Mouse (Mus musculus) ES-E14 (cell line): ENCODE data around the gene Necab2. TPM values are rescaled to one million over a fixed set of nuclear protein-coding genes. Genes with fewer than 3 reads are reported as not detected.
A peak's percentile ranks its signal among the peaks of the same experiment; 100 is the strongest.

ENCODE experiments used
- DNase-seq: peaks from one replicate; pipeline ENCODE4 v3.0.0-alpha.2; 2013; ENCODE audit warnings: low read depth, low spot score
- H3K27ac ChIP-seq: 2 replicates; pipeline ENCODE4 v1.5.1; 2012; ENCODE audit warnings: low read depth, mild to moderate bottlenecking, low read length, moderate library complexity, mixed read lengths; ENCODE audit not compliant: poor library complexity, insufficient read depth, severe bottlenecking
- H3K36me3 ChIP-seq: 2 replicates; pipeline ENCODE4 v1.6.1; 2012; ENCODE audit warnings: mild to moderate bottlenecking, low read length, moderate library complexity, mixed read lengths; ENCODE audit not compliant: control insufficient read depth, poor library complexity, insufficient read depth, severe bottlenecking
- H3K4me1 ChIP-seq, 2 experiments: fragments of 150-350 bp in 1 of 2; sonication (generic) in 1 of 2; 2 replicates each; pipeline ENCODE4 v1.6.1; 2012; ENCODE audit warnings: low read length in 2 of 2, mild to moderate bottlenecking in 1 of 2, mixed read lengths in 1 of 2; ENCODE audit not compliant: control insufficient read depth in 2 of 2, insufficient read depth in 2 of 2, poor library complexity in 1 of 2
- H3K4me3 ChIP-seq, 2 experiments: fragments of 150-350 bp in 1 of 2; sonication (generic) in 1 of 2; 2 replicates each; pipeline ENCODE4 v1.5.1; 2012; ENCODE audit warnings: low read length in 2 of 2, low read depth in 1 of 2, mild to moderate bottlenecking in 1 of 2, mixed read lengths in 1 of 2; ENCODE audit not compliant: insufficient read depth in 1 of 2, poor library complexity in 1 of 2, severe bottlenecking in 1 of 2
- H3K9ac ChIP-seq: 2 replicates; pipeline ENCODE4 v1.6.1; 2012; ENCODE audit warnings: low read depth, mild to moderate bottlenecking, low read length, mixed read lengths; ENCODE audit not compliant: poor library complexity, insufficient read depth, severe bottlenecking
- H3K9me3 ChIP-seq: fragments of 150-350 bp; sonication (generic); 2 replicates; pipeline ENCODE4 v1.6.1; 2012; ENCODE audit warnings: low read depth, mild to moderate bottlenecking, low read length; ENCODE audit not compliant: control insufficient read depth, insufficient read depth
- CHD2 ChIP-seq: IDR thresholded peaks from 2 replicates; pipeline ENCODE4 v1.6.1; 2014; ENCODE audit warnings: mild to moderate bottlenecking, low read depth, low read length, inconsistent platforms
- HCFC1 ChIP-seq: IDR thresholded peaks from 2 replicates; pipeline ENCODE4 v1.6.1; 2012; ENCODE audit warnings: low read length, inconsistent platforms, borderline replicate concordance; ENCODE audit not compliant: insufficient read depth
- MAFK ChIP-seq: IDR thresholded peaks from 2 replicates; pipeline ENCODE4 v1.6.1; 2014; ENCODE audit warnings: mild to moderate bottlenecking, low read depth, low read length, inconsistent platforms; ENCODE audit not compliant: insufficient read depth
- ZC3H11A ChIP-seq: IDR thresholded peaks from 2 replicates; pipeline ENCODE4 v1.6.1; 2012; ENCODE audit warnings: low read depth, mild to moderate bottlenecking, inconsistent platforms, low read length, borderline replicate concordance
- ZNF384 ChIP-seq: IDR thresholded peaks from 2 replicates; pipeline ENCODE4 v1.6.1; 2012; ENCODE audit warnings: low read depth, low read length, inconsistent platforms
- in situ Hi-C, 2 experiments: fragments of 600-800 bp; cut with MboI; formaldehyde crosslinking; loops; one replicate each; pipeline ENCODE4 v1.15.1; 2025; ENCODE audit warnings: low sequenced_read_pairs in 2 of 2, inconsistent platforms in 1 of 2; ENCODE audit not compliant: unreplicated experiment in 2 of 2
- total RNA-seq: library from RNA; depleted of rRNA; stranded (reverse); fragments of 300-350 nt; gene quantifications from 2 replicates; pipeline ENCODE4 v1.2.3, GENCODE M21; 2012; rRNA removed

The Necab2 gene
- 4.5 and 8.5 TPM in 2 replicates for total RNA-seq

GRCm38 (mm10) chr8:119446211-119446989, at the start of gene Necab2:
Gene Necab2, plus strand, starts transcription at chr8:119446719.
- no peak within 1 kb of the TSS; the same call in 1 of the 2 replicates for H3K27ac ChIP-seq
- peak within 1 kb of the TSS; percentile 77 to 94 for H3K4me3 ChIP-seq
- H3K4me1 ChIP-seq = peaks cover 0 to 5% of the 10 kb centered on the region in 2 experiments; a peak in 2 of 4 replicates
- peak; percentile 81 for DNase-seq
- H3K9me3 ChIP-seq = no peaks in the 10 kb centered on the region
- no peaks in the 10 kb centered on the region for H3K36me3 ChIP-seq
- in situ Hi-C loops = no loop called here
- peak within 1 kb of the TSS; percentile 82 for H3K9ac ChIP-seq
- peak; percentile 54; the same call in 1 of the 2 replicates for TF ChIP-seq CHD2
- no peak for TF ChIP-seq ZNF384

GRCm38 (mm10) chr8:119398558-119398957, 48.0 kb upstream of the Necab2 start:
- no peak overlapping the region for H3K4me3 ChIP-seq
- no peak overlapping the region for H3K27ac ChIP-seq
- no peaks in the 10 kb centered on the region for H3K36me3 ChIP-seq
- peaks cover 0 to 5% of the 10 kb centered on the region in 2 experiments; a peak in 1 of 4 replicates for H3K4me1 ChIP-seq
- H3K9me3 ChIP-seq = no peaks in the 10 kb centered on the region
- no peak for DNase-seq
- in situ Hi-C loops = no loop called here
- TF ChIP-seq HCFC1 (no peak), MAFK (no peak), ZNF384 (no peak), ZC3H11A (no peak), CHD2 (no peak)
- H3K9ac ChIP-seq = no peak overlapping the region

GRCm38 (mm10) chr8:119399255-119399654, 47.3 kb upstream of the Necab2 start:
- Histone ChIP-seq H3K9me3 (no peaks in the 10 kb centered on the region), H3K27ac (no peak overlapping the region), H3K36me3 (no peaks in the 10 kb centered on the region), H3K4me1 (peaks cover 0 to 5% of the 10 kb centered on the region in 2 experiments; a peak in 1 of 4 replicates), H3K9ac (no peak overlapping the region), H3K4me3 (no peak overlapping the region)
- in situ Hi-C loops = no loop called here
- TF ChIP-seq CHD2 (no peak), ZNF384 (no peak)
- no peak for DNase-seq

GRCm38 (mm10) chr8:119400122-119400671, 46.3 kb upstream of the Necab2 start:
- Histone ChIP-seq H3K27ac (no peak overlapping the region), H3K9me3 (no peaks in the 10 kb centered on the region), H3K4me1 (peaks cover 0 to 5% of the 10 kb centered on the region in 2 experiments; a peak in 1 of 4 replicates), H3K9ac (no peak overlapping the region), H3K36me3 (peaks cover 3% of the 10 kb centered on the region; the same call in 1 of the 2 replicates), H3K4me3 (no peak overlapping the region)
- in situ Hi-C loops = no loop called here
- TF ChIP-seq CHD2 = no peak
- TF ChIP-seq MAFK = no peak
- no peak for TF ChIP-seq ZNF384
- TF ChIP-seq HCFC1 = no peak
- no peak for TF ChIP-seq ZC3H11A
- DNase-seq = no peak

GRCm38 (mm10) chr8:119400904-119401303, 45.6 kb upstream of the Necab2 start:
- no peaks in the 10 kb centered on the region for H3K9me3 ChIP-seq
- no peaks in the 10 kb centered on the region for H3K4me1 ChIP-seq
- in situ Hi-C loops = no loop called here
- peaks cover 3% of the 10 kb centered on the region; the same call in 1 of the 2 replicates for H3K36me3 ChIP-seq
- no peak for TF ChIP-seq ZC3H11A
- TF ChIP-seq CHD2 = no peak
- TF ChIP-seq MAFK = no peak
- TF ChIP-seq ZNF384 = no peak
- no peak for TF ChIP-seq HCFC1
- DNase-seq = no peak
- no peak overlapping the region for H3K4me3 ChIP-seq
- H3K27ac ChIP-seq = no peak overlapping the region
- no peak overlapping the region for H3K9ac ChIP-seq
